Mouse (Mus musculus) ES-E14 (cell line): ENCODE measurements at regions not wholly inside any gene's neighbourhood (a gene's known extent, or its start where the extent isn't known, plus 50 kb on each side); places are given as distances from the start of the nearest gene placed in this dataset.

Experiments used
- HCFC1 ChIP-seq: IDR thresholded peaks from 2 replicates; pipeline ENCODE4 v1.6.1; 2012; ENCODE audit warnings: low read length, inconsistent platforms, borderline replicate concordance; ENCODE audit not compliant: insufficient read depth
- MAFK ChIP-seq: IDR thresholded peaks from 2 replicates; pipeline ENCODE4 v1.6.1; 2014; ENCODE audit warnings: mild to moderate bottlenecking, low read depth, low read length, inconsistent platforms; ENCODE audit not compliant: insufficient read depth

GRCm38 (mm10) chr1:193905711-193906110 is 535.6 kb upstream of the Camk1g start:
- peak; percentile 99 for TF ChIP-seq MAFK
- TF ChIP-seq HCFC1 = no peak
